In genomic region chr11:115283486-115283765, GRCm38 (mm10) we compare ENCODE assay signal across 27 mouse cellular contexts. TPM values are rescaled to one million over a fixed set of nuclear protein-coding genes. Genes with fewer than 3 reads are reported as not detected.
DNase-seq lines count a peak whose midpoint lies in the region; ATAC-seq and TF ChIP-seq lines count a peak whose summit lies in the region.
"Had no signal": no experiment of that assay in that cellular context is flagged by ENCODE, and none has a peak within 500 bp of the region (broad histone marks: within the 10 kb centered on the region; RNA-seq: fewer than 3 reads in every experiment).

No protein-coding gene starts in this region.

- 0 out of 2 replicates have a peak overlapping the region, but pooled peaks have one; percentile 23 for H3K9ac ChIP-seq in heart, embryonic 11.5 days (ENCODE audit: low read depth, low read length)
- H3K9ac ChIP-seq in kidney, postnatal 0 days (ENCODE audit: low read depth, low read length): no peak overlapping the region
- H3K9ac ChIP-seq: embryonic facial prominence, embryonic 12.5 days; forebrain, embryonic 15.5 days; hindbrain, embryonic 12.5 days; intestine, embryonic 15.5 days had no signal

- H3K27me3 ChIP-seq in heart, embryonic 11.5 days (ENCODE audit: control insufficient read depth, insufficient read depth, low read length): no peaks in the 10 kb centered on the region
- H3K27me3 ChIP-seq in kidney, postnatal 0 days (ENCODE audit: insufficient read depth, low read length): no peaks in the 10 kb centered on the region
- H3K27me3 ChIP-seq: embryonic facial prominence, embryonic 12.5 days; forebrain, embryonic 15.5 days; hindbrain, embryonic 12.5 days; intestine, embryonic 15.5 days had no signal

- peak; percentile 54 to 70 for DNase-seq in adrenal gland, adult (ENCODE audit: inconsistent age in 2 of 2, low spot score in 1 of 2)
- DNase-seq in adrenal gland, postnatal 14 days: no peak
- no peak for DNase-seq in heart, postnatal 4 days
- no peak for DNase-seq in kidney, postnatal 0 days (ENCODE audit: low spot score)
- DNase-seq in kidney, adult 8-10 months: no peak
- DNase-seq in liver: no peak
- DNase-seq: B cell, adult 2 months; cerebellum, adult 11 months; gastrocnemius, postnatal 10 days; kidney, adult 18-20 months had no signal

- H3K4me3 ChIP-seq in heart, embryonic 11.5 days (ENCODE audit: low read depth, low read length): no peak overlapping the region
- H3K4me3 ChIP-seq in kidney, postnatal 0 days (replicated peaks; ENCODE audit: low read depth, low read length): no peak overlapping the region
- no peak overlapping the region for H3K4me3 ChIP-seq in cortical plate, adult 2 months (ENCODE audit: insufficient read depth, low read length)
- H3K4me3 ChIP-seq: embryonic facial prominence, embryonic 12.5 days; forebrain, embryonic 15.5 days; heart, adult 2 months; hindbrain, embryonic 12.5 days; intestine, embryonic 15.5 days had no signal

- no peak for TF ChIP-seq POLR2A in cortical plate, adult 2 months (IDR thresholded peaks at IDR 0.05; ENCODE audit: extremely low read depth, insufficient read depth, low read length)

- H3K4me2 ChIP-seq in heart, embryonic 11.5 days: no peak overlapping the region
- no peak overlapping the region for H3K4me2 ChIP-seq in kidney, postnatal 0 days (ENCODE audit: low read length)
- H3K4me2 ChIP-seq: embryonic facial prominence, embryonic 12.5 days; forebrain, embryonic 15.5 days; hindbrain, embryonic 12.5 days; intestine, embryonic 15.5 days had no signal

- no peak overlapping the region for H3K27ac ChIP-seq in heart, embryonic 11.5 days (ENCODE audit: low read depth, low read length)
- no peak overlapping the region for H3K27ac ChIP-seq in kidney, postnatal 0 days
- peak overlapping the region; percentile 72 for H3K27ac ChIP-seq in cortical plate, adult 2 months (ENCODE audit: insufficient read depth, low read length)
- H3K27ac ChIP-seq: embryonic facial prominence, embryonic 12.5 days; forebrain, embryonic 15.5 days; heart, adult 2 months; hindbrain, embryonic 12.5 days had no signal

- no peak for ATAC-seq in heart, embryonic 11.5 days (replicated peaks; ENCODE audit: insufficient number of reproducible peaks, low FRiP score, low TSS enrichment)
- ATAC-seq in kidney, postnatal 0 days (replicated peaks; ENCODE audit: low FRiP score, low read depth): 0 out of 2 replicates have a peak, but pooled peaks have one; percentile 11
- ATAC-seq: activated CD4-positive, CD25-positive, alpha-beta regulatory T cell, adult 4 months; CD4-positive, CD25-positive, alpha-beta regulatory T cell, adult 4 months; forebrain, embryonic 15.5 days; intestine, embryonic 15.5 days had no signal

- H3K4me1 ChIP-seq in heart, embryonic 11.5 days (ENCODE audit: control insufficient read depth, insufficient read depth, low read length): no peaks in the 10 kb centered on the region
- no peaks in the 10 kb centered on the region for H3K4me1 ChIP-seq in kidney, postnatal 0 days (replicated peaks; ENCODE audit: insufficient read depth, low read length)
- H3K4me1 ChIP-seq in cortical plate, adult 2 months (ENCODE audit: control insufficient read depth, insufficient read depth, low read length): 0 out of 2 replicates have a peak, but pooled peaks cover 3% of the 10 kb centered on the region
- H3K4me1 ChIP-seq: embryonic facial prominence, embryonic 12.5 days; hindbrain, embryonic 12.5 days; intestine, embryonic 15.5 days had no signal

- no peaks in the 10 kb centered on the region for H3K9me3 ChIP-seq in heart, embryonic 11.5 days (replicated peaks; ENCODE audit: control insufficient read depth, low read length)
- H3K9me3 ChIP-seq in kidney, postnatal 0 days (replicated peaks; ENCODE audit: low read length): no peaks in the 10 kb centered on the region
- H3K9me3 ChIP-seq: embryonic facial prominence, embryonic 12.5 days; forebrain, embryonic 15.5 days; G1E; hindbrain, embryonic 12.5 days; intestine, embryonic 15.5 days had no signal

- no peak for TF ChIP-seq CTCF in kidney, postnatal 0 days (IDR thresholded peaks at IDR 0.05; ENCODE audit: low read depth)
- no peak for TF ChIP-seq CTCF in cortical plate, adult 2 months (IDR thresholded peaks at IDR 0.05; ENCODE audit: extremely low read depth, insufficient read depth, low read length)

- 73% methylated on average over 9 of the region's 9 CpGs for WGBS in heart, embryonic 11.5 days (ENCODE audit: insufficient replicate concordance)
- WGBS in kidney, postnatal 0 days: 65% methylated on average over 9 of the region's 9 CpGs

- H3K36me3 ChIP-seq in heart, embryonic 11.5 days (ENCODE audit: control insufficient read depth, insufficient read depth, low read length): no peaks in the 10 kb centered on the region
- no peaks in the 10 kb centered on the region for H3K36me3 ChIP-seq in kidney, postnatal 0 days (ENCODE audit: insufficient read depth, low read length)
- H3K36me3 ChIP-seq: embryonic facial prominence, embryonic 12.5 days; forebrain, embryonic 15.5 days; G1E; hindbrain, embryonic 12.5 days; intestine, embryonic 15.5 days had no signal

RNA-seq across cellular contexts. Expression of gene Fdxr, which starts 6.6 kb away (rescaled TPM):
- total RNA-seq in adrenal gland, postnatal 14 days (2021): 592 and 605 TPM in 2 replicates
- 10.0 and 12.0 TPM in 2 replicates for polyA plus RNA-seq in heart, embryonic 11.5 days (2014; fragmentation: Nextera tagmentation; extraction: Ambion mirVana)
- total RNA-seq in heart, postnatal 4 days (2021): 1 to 10 TPM; 7.5 to 9.5 TPM
- polyA plus RNA-seq in kidney, postnatal 0 days (2015; fragmentation: Nextera tagmentation; extraction: Ambion mirVana): 10.0 and 12.2 TPM in 2 replicates
- 32.6 and 33.4 TPM in 2 replicates for polyA plus RNA-seq in cortical plate, adult 2 months (2012; rRNA removed)

RNA-seq across cellular contexts. Expression of gene Fads6, which starts 14.0 kb away (rescaled TPM):
- total RNA-seq in adrenal gland, postnatal 14 days (2021): 18.4 and 21.2 TPM in 2 replicates
- 0.89 and 1.2 TPM in 2 replicates for polyA plus RNA-seq in heart, embryonic 11.5 days (2014; fragmentation: Nextera tagmentation; extraction: Ambion mirVana)
- total RNA-seq in heart, postnatal 4 days (2021): 1 to 10 TPM in 1 of 2 experiments, under 1 TPM in 1; 0.86 to 1.4 TPM
- polyA plus RNA-seq in kidney, postnatal 0 days (2015; fragmentation: Nextera tagmentation; extraction: Ambion mirVana): 0.92 and 1.1 TPM in 2 replicates
- 14.0 and 15.3 TPM in 2 replicates for polyA plus RNA-seq in cortical plate, adult 2 months (2012; rRNA removed)
- polyA plus RNA-seq: G1E had no signal

RNA-seq across cellular contexts. Expression of gene Grin2c, which starts 16.4 kb away (rescaled TPM):
- total RNA-seq in adrenal gland, postnatal 14 days (2021): 0.90 and 0.96 TPM in 2 replicates
- 0.13 TPM in 1 of 2 replicates, not detected in the other for polyA plus RNA-seq in heart, embryonic 11.5 days (2014; fragmentation: Nextera tagmentation; extraction: Ambion mirVana)
- total RNA-seq in heart, postnatal 4 days (2021): under 1 TPM; 0.12 to 0.18 TPM
- not detected in 2 replicates for polyA plus RNA-seq in kidney, postnatal 0 days (2015; fragmentation: Nextera tagmentation; extraction: Ambion mirVana)
- 35.8 and 37.4 TPM in 2 replicates for polyA plus RNA-seq in cortical plate, adult 2 months (2012; rRNA removed)
- total RNA-seq: common myeloid progenitor, adult 5-6 weeks; gastrocnemius, postnatal 4 days had no signal
- polyA plus RNA-seq: activated CD4-positive, CD25-positive, alpha-beta regulatory T cell, adult 4 months; CD4-positive, CD25-positive, alpha-beta regulatory T cell, adult 4 months; forebrain, embryonic 11.5 days; G1E had no signal

RNA-seq across cellular contexts. Expression of gene Otop2, which starts 23.5 kb away (rescaled TPM):
- total RNA-seq in adrenal gland, postnatal 14 days (2021): not detected in 2 replicates
- polyA plus RNA-seq in heart, embryonic 11.5 days (2014; fragmentation: Nextera tagmentation; extraction: Ambion mirVana): not detected in 2 replicates
- not detected for total RNA-seq in heart, postnatal 4 days (2021)
- not detected in 2 replicates for polyA plus RNA-seq in kidney, postnatal 0 days (2015; fragmentation: Nextera tagmentation; extraction: Ambion mirVana)
- polyA plus RNA-seq in cortical plate, adult 2 months (2012; rRNA removed): 2.2 and 3.4 TPM in 2 replicates
- total RNA-seq: adrenal gland, adult 2 months; adrenal gland, postnatal 36 days; common myeloid progenitor, adult 5-6 weeks; G1E; gastrocnemius, postnatal 10 days; gastrocnemius, postnatal 4 days; heart, adult 2 months; heart, postnatal 25 days had no signal
- polyA plus RNA-seq: activated CD4-positive, CD25-positive, alpha-beta regulatory T cell, adult 4 months; adrenal gland, adult 2 months; CD4-positive, CD25-positive, alpha-beta regulatory T cell, adult 4 months; forebrain, embryonic 11.5 days; forebrain, embryonic 15.5 days; G1E; heart, adult 2 months; heart, embryonic 14.5 days; hindbrain, embryonic 12.5 days; intestine, embryonic 15.5 days had no signal

RNA-seq across cellular contexts. Expression of gene Ush1g, which starts 38.4 kb away (rescaled TPM):
- total RNA-seq in adrenal gland, postnatal 14 days (2021): 0.33 and 0.38 TPM in 2 replicates
- 0.06 and 0.17 TPM in 2 replicates for polyA plus RNA-seq in heart, embryonic 11.5 days (2014; fragmentation: Nextera tagmentation; extraction: Ambion mirVana)
- under 1 TPM; 0.09 to 0.12 TPM for total RNA-seq in heart, postnatal 4 days (2021)
- polyA plus RNA-seq in kidney, postnatal 0 days (2015; fragmentation: Nextera tagmentation; extraction: Ambion mirVana): 0.05 TPM in 1 of 2 replicates, not detected in the other
- 0.40 and 0.44 TPM in 2 replicates for polyA plus RNA-seq in cortical plate, adult 2 months (2012; rRNA removed)
- total RNA-seq: common myeloid progenitor, adult 5-6 weeks; gastrocnemius, postnatal 4 days had no signal
- polyA plus RNA-seq: activated CD4-positive, CD25-positive, alpha-beta regulatory T cell, adult 4 months; CD4-positive, CD25-positive, alpha-beta regulatory T cell, adult 4 months; forebrain, embryonic 11.5 days; G1E; hindbrain, embryonic 12.5 days; intestine, embryonic 15.5 days had no signal

Comparison
In these comparisons a context has a peak if more than half of its experiments do, and no peak if none do; other contexts are left out.
1. DNase-seq: peak in adrenal gland, adult (2 of 2); none in adrenal gland, postnatal 14 days (single experiment), heart, postnatal 4 days (single experiment), kidney, postnatal 0 days (single experiment), kidney, adult 8-10 months (0 of 2) and liver (single experiment).
2. RNA of gene Grin2c, which starts 16.4 kb away (polyA plus RNA-seq): 35.8 to 37.4 TPM in cortical plate, adult 2 months; 0.13 TPM in heart, embryonic 11.5 days and not detected in kidney, postnatal 0 days; every median in the first group is over 10 times any median in the second.